Mouse (Mus musculus): Measurements from ENCODE around the gene Otop1.

GRCm38 (mm10) chr5:38277098-38277866 lies 1.5 kb downstream of the Otop1 start:
- TF ChIP-seq CTCF (IDR thresholded peaks at IDR 0.05; ENCODE audit: low read depth) (no peak), EP300 (IDR thresholded peaks at IDR 0.05; ENCODE audit: low read depth) (no peak)
